ENCODE assay signal across 30 mouse cellular contexts in genomic region chr10:21564189-21564588, GRCm38 (mm10). TPM values are rescaled to one million over a fixed set of nuclear protein-coding genes. Genes with fewer than 3 reads are reported as not detected.
"Had no signal": no experiment of that assay in that cellular context is flagged by ENCODE, and none has a peak within 500 bp of the region (broad histone marks: within the 10 kb centered on the region; RNA-seq: fewer than 3 reads in every experiment).

No protein-coding gene starts in this region.

- ATAC-seq: forebrain, postnatal 0 days; hindbrain, postnatal 0 days; intestine, postnatal 0 days had no signal

- DNase-seq: forebrain, postnatal 0 days; gastrocnemius, postnatal 14 days; gastrocnemius, postnatal 36 days; heart, adult 2 months; heart, postnatal 14 days; heart, postnatal 36 days; kidney, adult 18-20 months; kidney, adult 8-10 months; kidney, postnatal 10 days; kidney, postnatal 25 days; kidney, postnatal 4 days; liver; liver, embryonic 13.5 days had no signal

- H3K27ac ChIP-seq: heart, adult 2 months; heart, embryonic 13.5 days; heart, embryonic 15.5 days; hindbrain, embryonic 13.5 days; hindbrain, embryonic 15.5 days; hindbrain, postnatal 0 days; layer of hippocampus, adult 2 months; limb, embryonic 10.5 days; limb, embryonic 12.5 days; liver, embryonic 13.5 days had no signal

- H3K4me3 ChIP-seq: heart, adult 2 months; heart, embryonic 13.5 days; heart, embryonic 15.5 days; hindbrain, embryonic 13.5 days; hindbrain, embryonic 15.5 days; layer of hippocampus, adult 2 months; limb, embryonic 10.5 days; limb, embryonic 12.5 days; liver, embryonic 13.5 days had no signal

RNA-seq across cellular contexts. Expression of gene 1700020N01Rik, which starts 28.8 kb away (rescaled TPM):
- total RNA-seq: forebrain, postnatal 0 days; gastrocnemius, adult 18-20 months; gastrocnemius, adult 8-10 months; gastrocnemius, postnatal 14 days; gastrocnemius, postnatal 36 days; heart, adult 2 months; heart, postnatal 14 days; heart, postnatal 36 days; hematopoietic stem cell, adult 5-6 weeks; hindbrain, postnatal 0 days; layer of hippocampus, adult 2 months; layer of hippocampus, postnatal 10 days; layer of hippocampus, postnatal 25 days; left cerebral cortex, adult 8-10 months; left cerebral cortex, postnatal 10 days; left cerebral cortex, postnatal 36 days had no signal
